Mouse (Mus musculus) midbrain, embryonic 13.5 days (tissue): ENCODE measurements around the gene Chn2. TPM values are rescaled to one million over a fixed set of nuclear protein-coding genes. Genes with fewer than 3 reads are reported as not detected.
A peak's percentile ranks its signal among the peaks of the same experiment; 100 is the strongest.

ENCODE experiments used
- ATAC-seq: fragments of 200-750 bp; cut with Nextera tagmentation; 2 replicates; pipeline ENCODE4 v1.8.0; 2017; ENCODE audit warnings: mild to moderate bottlenecking, moderate TSS enrichment, moderate library complexity
- H3K27ac ChIP-seq: fragments of 300-500 bp; sonication (generic); 2 replicates; pipeline ENCODE4 v1.5.1; 2015; ENCODE audit warnings: inconsistent platforms, mild to moderate bottlenecking, moderate library complexity
- H3K27me3 ChIP-seq: fragments of 300-500 bp; sonication (generic); 2 replicates; pipeline ENCODE4 v1.6.1; 2015; ENCODE audit warnings: mild to moderate bottlenecking, inconsistent platforms
- H3K36me3 ChIP-seq: fragments of 300-500 bp; sonication (generic); 2 replicates; pipeline ENCODE4 v1.6.1; 2015; ENCODE audit warnings: mild to moderate bottlenecking, inconsistent platforms
- H3K4me1 ChIP-seq: fragments of 300-500 bp; sonication (generic); replicated peaks from 2 replicates; pipeline ENCODE4 v1.6.1; 2015; ENCODE audit warnings: inconsistent platforms
- H3K4me2 ChIP-seq: fragments of 300-500 bp; sonication (generic); replicated peaks from 2 replicates; pipeline ENCODE4 v1.6.1; 2015; ENCODE audit warnings: moderate library complexity, mild to moderate bottlenecking, inconsistent platforms
- H3K4me3 ChIP-seq: fragments of 300-500 bp; sonication (generic); replicated peaks from 2 replicates; pipeline ENCODE4 v1.5.1; 2015; ENCODE audit warnings: mild to moderate bottlenecking, inconsistent platforms
- H3K9ac ChIP-seq: fragments of 300-500 bp; sonication (generic); replicated peaks from 2 replicates; pipeline ENCODE4 v1.6.1; 2015; ENCODE audit warnings: mild to moderate bottlenecking, inconsistent platforms
- H3K9me3 ChIP-seq: fragments of 300-500 bp; sonication (generic); 2 replicates; pipeline ENCODE4 v1.6.1; 2016; ENCODE audit warnings: mild to moderate bottlenecking, inconsistent platforms
- WGBS: fragments of 180-500 bp; shearing (Covaris S2); methylation state at CpG from one replicate; pipeline ENCODE4 v1.1.7; 2015; 5-methylcytosine and 5-hydroxymethylcytosine counted together
- polyA plus RNA-seq: library from polyadenylated mRNA; unstranded; fragments of >200 nt; fragmentation: Nextera tagmentation; extraction: Ambion mirVana; gene quantifications from 2 replicates; pipeline ENCODE4 v1.2.1, GENCODE M21; 2015

Gene Chn2
- 28.8 and 29.1 TPM in 2 replicates for polyA plus RNA-seq

DNA sequence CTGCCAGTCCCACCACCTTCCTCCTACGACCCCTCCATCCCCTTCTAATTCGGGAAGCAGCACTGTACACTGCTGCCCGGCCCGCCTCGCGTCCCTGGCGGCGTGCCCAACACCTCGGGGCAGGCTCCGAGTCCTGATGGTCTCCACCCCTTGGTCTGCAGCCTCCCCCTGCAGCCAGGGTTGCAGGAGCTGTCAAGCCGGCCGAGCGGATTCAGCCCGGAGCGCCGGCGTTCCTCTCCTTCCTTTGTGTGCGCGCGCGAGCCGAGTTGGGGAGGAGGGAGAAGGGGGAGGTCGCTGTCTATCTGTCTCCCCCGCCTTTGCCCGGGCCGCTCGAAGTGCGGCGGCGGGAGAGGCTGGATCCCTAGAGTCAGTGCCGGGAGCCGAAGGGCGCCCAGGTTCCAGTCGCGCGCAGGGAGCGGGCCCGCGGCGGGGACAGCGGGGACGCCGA lies at the start of gene Chn2:
Chn2 (plus strand) TSS at position 198 of the 448 bp plus-strand sequence.
- peak within 1 kb of the TSS; percentile 92 for H3K9ac ChIP-seq
- peak within 1 kb of the TSS; percentile 99 for H3K27ac ChIP-seq
- ATAC-seq: peak; percentile 89
- H3K9me3 ChIP-seq: no peaks in the 10 kb centered on the region
- peaks cover 44% of the 10 kb centered on the region for H3K4me1 ChIP-seq
- H3K27me3 ChIP-seq: peaks cover 30% of the 10 kb centered on the region
- peak within 1 kb of the TSS; percentile 72 for H3K4me3 ChIP-seq
- peak within 1 kb of the TSS; percentile 67 for H3K4me2 ChIP-seq
- WGBS: under 1% methylated on average over 37 of the region's 43 CpGs
- H3K36me3 ChIP-seq: no peaks in the 10 kb centered on the region

DNA sequence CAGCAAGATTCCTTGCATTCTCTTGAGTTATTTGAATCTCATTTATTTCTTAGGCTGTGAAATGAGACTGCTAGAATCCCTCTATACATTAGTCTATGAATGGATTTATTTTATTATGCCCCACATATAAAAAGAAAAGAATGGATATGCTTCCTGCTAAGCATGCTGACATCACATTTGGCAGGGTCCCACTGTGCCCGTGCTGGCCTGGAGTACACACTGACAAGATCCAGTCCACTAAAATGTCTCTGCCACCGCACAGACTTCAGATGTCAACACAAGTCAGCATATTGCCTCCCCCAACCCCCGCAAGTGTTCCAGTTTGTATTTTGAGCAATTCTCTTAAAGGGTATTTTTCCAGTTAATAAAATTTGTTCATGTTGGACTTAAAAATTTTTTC lies 47.0 kb upstream of the Chn2 start:
- ATAC-seq: no peak
- Histone ChIP-seq H3K9me3 (no peaks in the 10 kb centered on the region; the same call in 1 of the 2 replicates), H3K9ac (no peak overlapping the region), H3K4me1 (peaks cover 7% of the 10 kb centered on the region; the same call in 1 of the 2 replicates), H3K27ac (0 out of 2 replicates have a peak overlapping the region, but pooled peaks have one; percentile 35), H3K27me3 (no peaks in the 10 kb centered on the region), H3K36me3 (no peaks in the 10 kb centered on the region), H3K4me3 (no peak overlapping the region), H3K4me2 (no peak overlapping the region)
- 83% methylated on average over 3 of the region's 3 CpGs for WGBS

DNA sequence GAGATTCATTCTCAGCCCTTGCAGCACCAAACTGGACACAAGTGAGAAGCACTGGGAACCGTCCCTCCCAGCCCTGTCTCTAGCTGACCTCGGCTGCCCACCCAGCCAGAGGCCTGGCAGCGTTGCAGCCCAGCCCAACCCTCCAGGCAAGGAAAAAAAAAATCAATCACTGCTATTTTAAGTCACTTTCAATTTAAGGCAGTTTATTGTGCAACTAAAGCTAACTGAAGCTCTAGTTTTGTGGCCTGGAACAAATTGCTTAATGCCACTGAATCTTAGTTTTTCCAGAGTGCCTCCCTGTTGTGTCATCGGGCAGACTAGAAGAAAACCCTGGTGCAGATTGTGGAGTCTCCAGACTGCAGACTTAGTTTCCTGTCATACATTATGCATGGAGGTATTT lies 43.8 kb upstream of the Chn2 start:
- no peaks in the 10 kb centered on the region for H3K27me3 ChIP-seq
- no peak for ATAC-seq
- H3K4me1 ChIP-seq: peaks cover 7% of the 10 kb centered on the region; the same call in 1 of the 2 replicates
- 60% methylated on average over 4 of the region's 4 CpGs for WGBS
- H3K4me2 ChIP-seq: no peak overlapping the region
- H3K9ac ChIP-seq: no peak overlapping the region
- no peaks in the 10 kb centered on the region for H3K36me3 ChIP-seq
- no peak overlapping the region for H3K27ac ChIP-seq
- H3K9me3 ChIP-seq: no peaks in the 10 kb centered on the region; the same call in 1 of the 2 replicates
- no peak overlapping the region for H3K4me3 ChIP-seq

DNA sequence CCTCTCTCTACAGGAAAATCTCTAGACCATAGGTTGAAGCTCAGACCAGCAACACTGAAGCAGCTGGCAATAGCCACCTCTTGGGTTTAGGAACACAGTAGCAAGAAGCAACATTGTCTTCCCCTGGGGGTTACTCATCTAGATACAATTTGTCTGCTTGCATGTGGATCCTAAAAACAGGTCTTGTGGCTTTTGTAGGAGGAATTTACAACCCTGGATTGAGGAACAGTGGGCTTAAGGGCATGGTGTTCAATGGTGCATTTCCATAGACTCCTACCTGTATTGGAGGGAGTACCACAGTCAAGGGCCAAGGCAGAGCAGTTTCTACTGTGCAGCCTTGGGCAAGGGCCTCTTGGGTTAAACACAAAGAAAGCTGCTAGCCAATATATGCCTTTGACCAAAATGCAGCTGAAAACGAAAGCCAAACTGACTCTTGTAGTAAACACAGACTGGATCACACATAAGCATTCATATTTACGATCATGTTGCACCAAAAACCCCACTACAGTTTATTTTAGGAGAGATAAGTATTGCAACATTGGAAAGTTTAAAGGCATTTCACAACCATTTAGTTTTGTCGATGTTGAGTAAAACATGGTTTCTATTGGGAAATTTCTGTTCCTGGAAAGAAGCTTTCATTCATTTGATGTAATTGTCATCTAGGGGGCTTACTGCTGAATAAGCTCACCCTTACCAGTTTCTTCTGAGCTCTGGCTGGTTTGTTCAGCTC lies 43.0 kb upstream of the Chn2 start:
- Histone ChIP-seq H3K4me2 (no peak overlapping the region), H3K9me3 (no peaks in the 10 kb centered on the region; the same call in 1 of the 2 replicates), H3K36me3 (no peaks in the 10 kb centered on the region), H3K27ac (no peak overlapping the region), H3K9ac (no peak overlapping the region), H3K4me1 (peaks cover 7% of the 10 kb centered on the region; the same call in 1 of the 2 replicates), H3K27me3 (no peaks in the 10 kb centered on the region), H3K4me3 (no peak overlapping the region)
- 93% methylated on average over 3 of the region's 3 CpGs for WGBS
- ATAC-seq: no peak

DNA sequence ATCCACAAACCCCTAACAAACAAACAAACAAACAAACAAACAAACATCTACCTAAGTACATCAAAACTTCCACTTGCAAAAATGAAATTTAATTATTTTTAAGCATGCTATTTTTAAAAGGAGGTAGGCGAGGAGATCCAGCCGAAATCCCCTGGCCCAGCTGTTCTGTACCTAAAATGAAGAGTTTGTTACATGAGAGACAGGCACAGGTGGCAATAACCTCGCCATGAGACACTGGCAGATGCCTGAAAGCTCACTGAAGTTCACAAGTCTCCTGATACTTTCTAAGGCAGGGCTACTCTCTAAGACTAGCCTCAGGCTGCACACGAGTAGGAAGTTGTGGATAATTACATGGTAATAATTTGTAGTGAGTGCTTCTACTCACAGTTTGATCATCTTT lies 34.1 kb upstream of the Chn2 start:
- Histone ChIP-seq H3K27me3 (peaks cover 8% of the 10 kb centered on the region; the same call in 1 of the 2 replicates), H3K4me2 (no peak overlapping the region), H3K9ac (no peak overlapping the region), H3K4me3 (no peak overlapping the region), H3K4me1 (peaks cover 15% of the 10 kb centered on the region), H3K36me3 (no peaks in the 10 kb centered on the region), H3K27ac (no peak overlapping the region), H3K9me3 (no peaks in the 10 kb centered on the region)
- ATAC-seq: no peak
- WGBS: 84% methylated on average over 4 of the region's 4 CpGs

DNA sequence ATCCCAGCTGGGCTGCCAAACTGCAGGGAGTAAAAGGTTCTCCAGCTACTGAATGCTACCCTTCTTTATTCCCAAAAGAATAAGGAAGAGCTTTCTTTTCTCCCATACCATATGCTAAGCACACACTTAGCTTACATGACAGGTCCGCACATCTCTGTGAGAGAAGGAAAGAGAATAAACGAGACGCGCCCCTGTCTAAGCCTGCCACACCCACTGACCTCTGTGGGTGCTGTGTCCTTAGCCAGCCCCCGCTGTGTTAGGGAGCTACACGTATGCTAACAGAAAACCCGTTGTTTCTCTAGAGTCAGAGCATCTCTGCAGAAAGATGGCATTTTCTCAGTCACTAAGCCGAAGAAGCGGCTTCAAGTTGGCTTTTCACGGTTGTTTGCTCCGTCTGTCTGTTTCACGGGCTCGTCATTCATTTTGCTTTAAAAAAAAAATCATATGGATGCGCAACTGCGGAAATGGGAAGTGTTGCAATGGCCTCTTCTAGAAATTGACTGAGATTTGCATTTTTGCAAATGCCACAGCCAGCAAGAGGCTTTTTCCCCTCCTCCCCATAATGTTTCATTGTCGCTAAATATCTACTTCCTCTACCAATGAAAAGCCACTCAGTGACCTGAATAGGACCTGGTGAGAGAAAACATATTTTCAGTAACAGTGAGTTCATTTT lies 30.8 kb upstream of the Chn2 start:
- H3K27ac ChIP-seq: peak overlapping the region; percentile 27
- H3K27me3 ChIP-seq: peaks cover 11% of the 10 kb centered on the region; the same call in 1 of the 2 replicates
- 0 out of 2 replicates have a peak, but pooled peaks have one; percentile 11 for ATAC-seq
- no peaks in the 10 kb centered on the region for H3K9me3 ChIP-seq
- H3K4me2 ChIP-seq: peak overlapping the region; percentile 34
- peaks cover 20% of the 10 kb centered on the region for H3K4me1 ChIP-seq
- 0 out of 2 replicates have a peak overlapping the region, but pooled peaks have one; percentile 43 for H3K9ac ChIP-seq
- no peak overlapping the region for H3K4me3 ChIP-seq
- H3K36me3 ChIP-seq: no peaks in the 10 kb centered on the region
- whole genome bisulfite sequencing: 42% methylated on average over 16 of the region's 16 CpGs

DNA sequence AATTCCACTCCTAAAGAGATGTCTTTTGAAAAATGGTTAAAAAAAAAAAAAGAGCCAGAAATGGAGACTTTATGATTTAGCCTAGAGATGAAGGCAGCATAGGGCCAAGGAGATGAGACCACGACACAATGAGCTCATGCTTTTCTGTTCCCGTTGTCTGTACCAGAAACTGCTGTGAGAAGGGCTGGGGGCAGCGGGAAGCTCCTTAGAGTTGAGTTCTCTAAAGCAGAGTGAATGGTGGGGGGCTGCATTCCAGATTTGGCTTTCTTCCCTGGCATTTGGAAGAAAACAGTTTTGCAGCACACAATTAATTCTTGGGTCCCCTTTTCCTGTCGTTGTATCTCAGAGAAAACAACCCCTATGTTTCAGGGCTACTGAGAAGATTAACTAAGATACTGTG lies 30.1 kb upstream of the Chn2 start:
- WGBS: 29% methylated on average over 4 of the region's 4 CpGs
- peaks cover 20% of the 10 kb centered on the region for H3K4me1 ChIP-seq

DNA sequence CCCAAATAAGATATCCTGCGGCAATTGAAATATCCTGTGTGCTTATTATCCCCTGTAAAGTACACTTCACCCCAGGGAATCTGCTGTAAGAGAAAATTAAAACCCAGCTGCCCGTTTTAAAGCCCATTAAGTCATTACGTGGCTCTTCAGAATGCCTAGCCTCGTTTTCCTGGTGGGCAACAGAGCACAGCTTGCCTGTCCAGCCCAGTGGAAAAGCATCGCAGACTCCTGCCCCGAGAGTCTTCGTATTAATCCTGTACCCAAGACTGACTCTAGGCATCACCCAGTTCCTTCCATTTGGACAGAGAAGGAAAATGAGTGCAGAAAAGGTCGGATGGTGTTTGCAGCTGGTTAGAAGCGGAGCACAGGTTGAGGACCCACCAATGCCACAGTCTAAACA lies 29.0 kb upstream of the Chn2 start:
- Histone ChIP-seq H3K27ac (no peak overlapping the region), H3K4me1 (peaks cover 20% of the 10 kb centered on the region), H3K9ac (no peak overlapping the region), H3K4me3 (no peak overlapping the region), H3K27me3 (peaks cover 11% of the 10 kb centered on the region; the same call in 1 of the 2 replicates), H3K36me3 (no peaks in the 10 kb centered on the region), H3K9me3 (no peaks in the 10 kb centered on the region), H3K4me2 (no peak overlapping the region)
- 43% methylated on average over 9 of the region's 9 CpGs for WGBS
- ATAC-seq: no peak; the same call in 1 of the 2 replicates

More for the DNA sequence above, 30.1 kb upstream of the Chn2 start:
- Histone ChIP-seq H3K4me2 (no peak overlapping the region), H3K4me3 (no peak overlapping the region), H3K27me3 (peaks cover 11% of the 10 kb centered on the region; the same call in 1 of the 2 replicates), H3K9ac (no peak overlapping the region), H3K27ac (no peak overlapping the region), H3K36me3 (no peaks in the 10 kb centered on the region), H3K9me3 (no peaks in the 10 kb centered on the region)
- ATAC-seq: no peak

DNA sequence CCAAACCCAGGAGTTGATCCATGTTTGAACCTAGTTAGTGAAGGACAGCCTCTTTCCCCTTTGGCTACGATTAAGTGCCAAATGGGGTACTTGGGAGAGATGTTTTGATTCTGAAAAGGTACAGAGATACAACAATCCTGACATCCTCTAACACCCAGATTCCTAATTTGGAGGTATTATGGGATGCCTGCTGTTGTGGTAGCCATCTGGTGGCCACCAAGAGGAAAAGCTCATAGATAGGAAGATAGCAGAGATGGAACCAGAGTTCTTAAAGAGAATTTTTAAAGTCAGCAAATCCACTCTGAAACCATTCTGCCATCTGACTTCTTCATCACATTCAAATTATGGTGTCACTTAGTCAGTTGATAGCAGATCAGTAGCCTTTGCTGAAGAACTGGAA lies 27.2 kb upstream of the Chn2 start:
- Histone ChIP-seq H3K27ac (no peak overlapping the region), H3K4me1 (peaks cover 20% of the 10 kb centered on the region), H3K4me3 (no peak overlapping the region), H3K9me3 (no peaks in the 10 kb centered on the region), H3K4me2 (no peak overlapping the region), H3K27me3 (peaks cover 8% of the 10 kb centered on the region), H3K36me3 (no peaks in the 10 kb centered on the region), H3K9ac (no peak overlapping the region)
- 96% methylated on average over 1 of the region's 1 CpGs for WGBS
- ATAC-seq: no peak

DNA sequence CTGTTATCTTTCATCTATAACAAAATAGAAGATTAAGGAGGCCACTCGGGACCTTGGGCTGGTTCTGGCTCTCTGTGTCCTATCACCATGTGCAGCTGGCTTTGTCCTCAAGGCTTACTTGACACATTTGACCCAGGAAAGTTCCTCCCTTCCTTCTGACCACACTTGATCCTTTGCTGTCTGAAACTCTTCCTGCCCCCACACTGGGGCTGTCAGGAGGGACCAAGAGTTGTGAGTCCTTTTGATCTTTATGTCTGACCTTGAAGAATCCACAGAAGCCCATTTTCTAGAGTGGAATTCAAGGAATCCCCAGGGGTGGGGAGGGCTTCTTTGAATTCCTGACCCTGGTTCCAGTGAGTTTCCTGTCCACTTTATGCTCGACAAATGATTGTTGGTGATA lies 21.3 kb upstream of the Chn2 start:
- 80% methylated on average over 2 of the region's 2 CpGs for WGBS

DNA sequence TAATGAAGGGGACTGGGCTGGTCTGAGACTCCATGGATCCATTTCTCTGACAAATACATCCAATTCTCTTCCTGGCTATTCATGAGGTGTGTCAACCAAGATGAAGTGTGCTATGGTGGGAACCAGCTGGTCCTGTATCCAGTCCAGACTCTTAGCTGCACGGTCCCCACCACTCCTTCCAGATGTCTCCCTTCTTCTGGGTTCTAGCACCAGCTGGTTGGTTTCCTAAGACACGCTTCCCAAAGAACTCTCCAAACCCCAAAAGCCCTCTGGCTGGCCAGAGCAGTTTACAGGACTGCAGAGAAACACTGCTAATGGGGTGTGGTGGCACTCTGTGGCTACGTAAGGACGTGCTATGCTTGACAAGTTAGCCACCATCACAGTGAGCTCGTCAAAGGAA lies 20.5 kb upstream of the Chn2 start:
- Histone ChIP-seq H3K4me3 (no peak overlapping the region), H3K9me3 (no peaks in the 10 kb centered on the region), H3K27ac (no peak overlapping the region), H3K9ac (no peak overlapping the region), H3K27me3 (no peaks in the 10 kb centered on the region; the same call in 1 of the 2 replicates), H3K4me1 (0 out of 2 replicates have a peak, but pooled peaks cover 5% of the 10 kb centered on the region), H3K4me2 (no peak overlapping the region), H3K36me3 (no peaks in the 10 kb centered on the region)
- WGBS: 84% methylated on average over 5 of the region's 5 CpGs
- no peak for ATAC-seq

More for the DNA sequence above, 21.3 kb upstream of the Chn2 start:
- Histone ChIP-seq H3K9ac (no peak overlapping the region), H3K4me2 (no peak overlapping the region), H3K9me3 (no peaks in the 10 kb centered on the region), H3K4me3 (no peak overlapping the region), H3K36me3 (no peaks in the 10 kb centered on the region), H3K4me1 (0 out of 2 replicates have a peak, but pooled peaks cover 5% of the 10 kb centered on the region), H3K27ac (no peak overlapping the region), H3K27me3 (no peaks in the 10 kb centered on the region; the same call in 1 of the 2 replicates)
- no peak for ATAC-seq
